Mouse (Mus musculus) kidney, adult 2 months (tissue): ENCODE measurements around the gene Pmepa1. TPM values are rescaled to one million over a fixed set of nuclear protein-coding genes. Genes with fewer than 3 reads are reported as not detected.

Experiments used
- DNase-seq: peaks from one replicate; pipeline ENCODE4 v3.0.0; 2021
- H3K27ac ChIP-seq: fragments of 200-500 bp; 2 replicates; pipeline ENCODE4 v1.5.1; 2012; ENCODE audit warnings: low read depth, low read length, control low read depth, inconsistent platforms; ENCODE audit not compliant: insufficient read depth
- H3K27me3 ChIP-seq: fragments of 200-500 bp; replicated peaks from 2 replicates; pipeline ENCODE4 v1.6.1; 2012; ENCODE audit warnings: mild to moderate bottlenecking, moderate library complexity, low read length, inconsistent platforms; ENCODE audit not compliant: control insufficient read depth, insufficient read depth
- H3K36me3 ChIP-seq: fragments of 200-500 bp; 2 replicates; pipeline ENCODE4 v1.6.1; 2012; ENCODE audit warnings: mild to moderate bottlenecking, moderate library complexity, low read length, inconsistent platforms; ENCODE audit not compliant: control insufficient read depth, insufficient read depth
- H3K4me1 ChIP-seq: fragments of 200-500 bp; 2 replicates; pipeline ENCODE4 v1.6.1; 2011; ENCODE audit warnings: low read length; ENCODE audit not compliant: control insufficient read depth, insufficient read depth
- H3K4me3 ChIP-seq: fragments of 200-500 bp; 2 replicates; pipeline ENCODE4 v1.5.1; 2011; ENCODE audit warnings: mild to moderate bottlenecking, low read depth, low read length, control low read depth; ENCODE audit not compliant: insufficient read depth
- CTCF ChIP-seq: fragments of 200-500 bp; conservative IDR thresholded peaks from 2 replicates; pipeline ENCODE4 v1.5.1; 2011; ENCODE audit warnings: low read depth, mild to moderate bottlenecking, control low read depth, low read length, moderate library complexity, mixed read lengths; ENCODE audit not compliant: insufficient read depth, insufficient read length
- POLR2A ChIP-seq: fragments of 200-500 bp; IDR thresholded peaks from one replicate; pipeline ENCODE4 v1.6.1; 2011; ENCODE audit warnings: low read depth, low read length, control low read depth
- WGBS: fragments of 180-500 bp; shearing (Covaris S2); methylation state at CpG from one replicate; pipeline ENCODE4 v1.1.7; 2018; 5-methylcytosine and 5-hydroxymethylcytosine counted together
- polyA plus RNA-seq: library from polyadenylated mRNA; depleted of rRNA; stranded (reverse); fragments of >200 nt; gene quantifications from 2 replicates; pipeline ENCODE4 v1.2.3, GENCODE M21; 2012

The Pmepa1 gene
- polyA plus RNA-seq, 1 experiment, result 35.6 TPM

GRCm38 (mm10) chr2:173270196-173270595 is 6.1 kb downstream of the Pmepa1 start:
- TF ChIP-seq CTCF (no peak), POLR2A (no peak)
- Histone ChIP-seq H3K27me3 (no peaks in the 10 kb centered on the region), H3K27ac (no peak overlapping the region), H3K4me1 (peaks cover 9% of the 10 kb centered on the region), H3K36me3 (no peaks in the 10 kb centered on the region), H3K4me3 (no peak overlapping the region)
- 59% methylated on average over 9 of the region's 9 CpGs for WGBS
- no peak for DNase-seq

GRCm38 (mm10) chr2:173267562-173267961 is 8.8 kb downstream of the Pmepa1 start:
- H3K27ac ChIP-seq, result no peak overlapping the region
- H3K27me3 ChIP-seq, result no peaks in the 10 kb centered on the region
- H3K4me1 ChIP-seq, result peaks cover 33% of the 10 kb centered on the region
- no peak overlapping the region for H3K4me3 ChIP-seq
- H3K36me3 ChIP-seq, result no peaks in the 10 kb centered on the region
- no peak for DNase-seq
- no peak for TF ChIP-seq POLR2A
- TF ChIP-seq CTCF, result no peak
- 77% methylated on average over 3 of the region's 3 CpGs for WGBS

- no peaks in the 10 kb centered on the region for H3K27me3 ChIP-seq
- WGBS, result 77% methylated on average over 25 of the region's 25 CpGs
- H3K4me1 ChIP-seq, result peaks cover 40% of the 10 kb centered on the region
- H3K27ac ChIP-seq, result no peak overlapping the region
- H3K36me3 ChIP-seq, result no peaks in the 10 kb centered on the region
- H3K4me3 ChIP-seq, result no peak overlapping the region
- DNase-seq, result no peak
- no peak for TF ChIP-seq CTCF
- no peak for TF ChIP-seq POLR2A
Observed at GRCm38 (mm10) chr2:173266349-173267112, 9.8 kb downstream of the Pmepa1 start.

GRCm38 (mm10) chr2:173265468-173266265 is 10.7 kb downstream of the Pmepa1 start:
- Histone ChIP-seq H3K27ac (no peak overlapping the region), H3K27me3 (no peaks in the 10 kb centered on the region), H3K36me3 (no peaks in the 10 kb centered on the region), H3K4me3 (no peak overlapping the region), H3K4me1 (peaks cover 49% of the 10 kb centered on the region)
- no peak for TF ChIP-seq CTCF
- TF ChIP-seq POLR2A, result no peak
- DNase-seq, result peak; percentile 68
- WGBS, result 77% methylated on average over 22 of the region's 22 CpGs

- Histone ChIP-seq H3K4me3 (no peak overlapping the region), H3K27me3 (no peaks in the 10 kb centered on the region), H3K4me1 (peaks cover 51% of the 10 kb centered on the region), H3K27ac (no peak overlapping the region; the same call in 1 of the 2 replicates), H3K36me3 (no peaks in the 10 kb centered on the region)
- DNase-seq, result peak; percentile 93
- 29% methylated on average over 13 of the region's 13 CpGs for WGBS
- TF ChIP-seq CTCF (no peak), POLR2A (no peak)
Observed at GRCm38 (mm10) chr2:173264467-173265128, 11.7 kb downstream of the Pmepa1 start.

- H3K4me1 ChIP-seq, result peaks cover 55% of the 10 kb centered on the region
- TF ChIP-seq CTCF (no peak), POLR2A (no peak)
- H3K4me3 ChIP-seq, result no peak overlapping the region
- no peaks in the 10 kb centered on the region for H3K36me3 ChIP-seq
- DNase-seq, result peak; percentile 85
- no peaks in the 10 kb centered on the region for H3K27me3 ChIP-seq
- 40% methylated on average over 11 of the region's 11 CpGs for WGBS
- peak overlapping the region; percentile 49 for H3K27ac ChIP-seq
Observed at GRCm38 (mm10) chr2:173263636-173264330, 12.6 kb downstream of the Pmepa1 start.

- WGBS, result 36% methylated on average over 10 of the region's 10 CpGs
- TF ChIP-seq CTCF (no peak), POLR2A (no peak)
- no peaks in the 10 kb centered on the region for H3K27me3 ChIP-seq
- 0 out of 2 replicates have a peak overlapping the region, but pooled peaks have one; percentile 1 for H3K27ac ChIP-seq
- DNase-seq, result peak; percentile 80
- H3K4me3 ChIP-seq, result no peak overlapping the region
- H3K4me1 ChIP-seq, result peaks cover 75% of the 10 kb centered on the region
- no peaks in the 10 kb centered on the region for H3K36me3 ChIP-seq
Observed at GRCm38 (mm10) chr2:173261497-173261896, 14.8 kb downstream of the Pmepa1 start.
